Mouse (Mus musculus): ENCODE measurements around the gene Lsm3.

Gene Lsm3

DNA sequence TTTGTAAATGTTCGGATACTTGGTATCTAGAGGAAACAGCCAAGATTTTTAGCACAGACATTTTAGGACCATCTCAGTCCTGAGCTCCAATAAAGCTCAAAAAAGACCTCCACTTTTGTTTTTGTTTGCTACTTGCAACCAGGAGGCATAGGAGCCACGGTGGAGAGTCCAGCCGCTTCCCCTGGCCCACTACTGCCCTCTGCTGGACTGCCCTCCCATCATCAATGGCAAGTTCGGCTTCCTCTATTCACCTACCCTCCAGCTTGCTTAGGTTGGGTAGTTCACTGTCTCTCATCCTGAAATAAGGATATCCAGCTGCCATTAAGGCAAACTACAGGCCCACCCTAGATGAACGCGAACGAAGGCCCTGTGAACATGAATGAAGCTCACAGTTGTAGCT, 6.4 kb upstream of the Lsm3 start:
- DNase-seq (ENCODE audit: extremely low read depth, insufficient read length, low spot score) = peak; percentile 41

DNA sequence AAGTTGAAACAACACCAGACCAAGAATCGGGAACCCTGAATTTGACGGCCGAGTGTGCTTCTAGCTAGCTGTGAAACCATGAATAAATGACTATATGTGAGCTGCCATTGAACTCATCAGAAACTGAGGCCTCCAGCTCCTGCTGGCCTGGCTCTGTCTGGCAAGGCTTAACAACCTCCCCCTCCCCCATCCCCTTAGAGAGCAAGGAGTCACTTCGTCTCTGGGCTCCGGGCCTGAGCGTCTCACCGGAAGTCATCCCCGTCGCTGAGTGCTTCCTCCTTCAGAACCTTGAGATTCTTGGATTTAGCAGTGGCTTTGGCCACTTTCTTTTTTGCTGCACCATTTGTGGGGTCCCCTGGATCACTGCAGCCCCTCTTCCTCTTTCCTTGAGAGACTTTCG, 5.5 kb upstream of the Lsm3 start:
- DNase-seq (ENCODE audit: extremely low read depth, insufficient read length, low spot score) = no peak

GRCm38 (mm10) chr6:91514135-91514534, 1.6 kb upstream of the Lsm3 start:
- DNase-seq (ENCODE audit: extremely low read depth, insufficient read length, low spot score) = no peak

GRCm38 (mm10) chr6:91514737-91515362, 878 bp upstream of the Lsm3 start:
- no peak for DNase-seq (ENCODE audit: extremely low read depth, insufficient read length, low spot score)

DNA sequence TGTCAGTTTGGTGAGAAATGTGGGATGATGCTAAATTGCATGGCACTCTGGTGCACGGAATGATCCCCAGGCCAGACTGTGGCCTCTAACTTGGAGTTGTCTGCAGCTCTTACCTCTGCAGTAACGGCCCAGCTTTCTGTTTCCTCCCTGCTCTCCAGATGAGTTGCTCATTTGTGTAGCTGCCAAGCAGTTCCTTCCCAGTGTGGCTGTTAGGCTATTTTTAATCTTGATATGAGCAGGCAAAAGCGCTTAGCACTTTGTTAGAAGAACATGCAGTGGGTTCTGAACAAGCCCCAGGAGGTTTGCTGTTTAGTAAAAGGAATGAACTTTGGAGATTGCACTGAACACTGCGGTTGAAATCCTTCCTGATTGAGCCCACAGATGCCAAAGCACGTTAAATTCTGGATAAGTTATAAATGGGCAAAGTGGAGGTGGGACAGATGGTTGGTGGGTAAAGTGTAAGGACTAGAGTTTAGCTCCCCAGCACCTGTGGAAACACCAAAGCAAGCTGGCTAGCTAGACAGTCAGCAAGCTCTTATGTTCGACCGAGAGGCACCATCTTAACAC, 2.8 kb downstream of the Lsm3 start:
- no peak for DNase-seq (ENCODE audit: extremely low read depth, insufficient read length, low spot score)

DNA sequence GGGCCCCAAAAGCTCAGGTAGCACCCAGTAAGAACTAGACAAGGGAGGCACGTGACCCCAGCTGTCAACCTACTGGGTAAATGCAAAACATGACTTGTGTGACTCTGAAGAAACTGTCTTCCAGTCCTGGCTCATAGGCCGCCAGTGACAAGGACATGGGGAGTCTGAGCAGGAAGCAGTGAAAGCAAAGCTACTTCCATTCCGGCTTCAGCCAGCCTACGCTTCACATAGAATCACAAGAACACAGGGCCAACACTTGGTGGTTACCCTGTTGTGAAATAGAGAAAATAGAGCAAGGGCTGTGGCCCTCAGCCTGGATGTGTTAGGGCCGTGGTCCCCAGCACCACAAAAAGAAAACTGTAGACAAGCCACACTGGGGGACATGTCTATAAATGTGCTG, 7.1 kb downstream of the Lsm3 start:
- no peak for DNase-seq (ENCODE audit: extremely low read depth, insufficient read length, low spot score)

GRCm38 (mm10) chr6:91525544-91525943, 9.8 kb downstream of the Lsm3 start:
- DNase-seq (ENCODE audit: extremely low read depth, insufficient read length, low spot score) = no peak

- DNase-seq (ENCODE audit: extremely low read depth, insufficient read length, low spot score) = peak; percentile 40
These were observed 11.6 kb downstream of the Lsm3 start for GRCm38 (mm10) chr6:91527227-91527860.

GRCm38 (mm10) chr6:91528265-91528664, 12.5 kb downstream of the Lsm3 start:
- DNase-seq (ENCODE audit: extremely low read depth, insufficient read length, low spot score) = no peak

GRCm38 (mm10) chr6:91530673-91531072, 14.9 kb downstream of the Lsm3 start:
- DNase-seq (ENCODE audit: extremely low read depth, insufficient read length, low spot score) = no peak

- no peak for DNase-seq (ENCODE audit: extremely low read depth, insufficient read length, low spot score)
These were observed 15.5 kb downstream of the Lsm3 start for GRCm38 (mm10) chr6:91531276-91531675.

DNA sequence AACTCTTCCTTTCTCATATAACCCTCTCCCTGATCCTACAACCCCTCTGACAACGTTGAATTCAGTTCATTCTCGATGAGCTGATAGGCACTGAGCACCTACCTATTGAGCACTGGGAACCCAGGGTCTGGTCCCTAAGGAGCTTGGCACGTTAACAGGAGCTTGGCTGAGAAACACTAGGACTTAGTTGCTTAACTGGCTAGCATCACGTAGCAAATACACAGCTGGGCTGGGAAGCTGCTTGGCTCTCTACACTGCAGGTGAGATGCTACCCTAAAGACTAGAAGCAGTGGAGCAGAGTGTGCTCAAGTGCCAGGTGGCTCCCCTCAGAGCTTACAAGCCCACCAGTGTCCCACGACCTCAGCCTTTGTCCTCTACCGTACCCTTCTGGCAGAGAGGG, 16.9 kb downstream of the Lsm3 start:
- DNase-seq (ENCODE audit: extremely low read depth, insufficient read length, low spot score) = no peak

GRCm38 (mm10) chr6:91533359-91533758, 17.6 kb downstream of the Lsm3 start:
- no peak for DNase-seq (ENCODE audit: extremely low read depth, insufficient read length, low spot score)

- DNase-seq (ENCODE audit: extremely low read depth, insufficient read length, low spot score) = peak; percentile 21
These were observed 18.0 kb downstream of the Lsm3 start for GRCm38 (mm10) chr6:91533771-91534170.

DNA sequence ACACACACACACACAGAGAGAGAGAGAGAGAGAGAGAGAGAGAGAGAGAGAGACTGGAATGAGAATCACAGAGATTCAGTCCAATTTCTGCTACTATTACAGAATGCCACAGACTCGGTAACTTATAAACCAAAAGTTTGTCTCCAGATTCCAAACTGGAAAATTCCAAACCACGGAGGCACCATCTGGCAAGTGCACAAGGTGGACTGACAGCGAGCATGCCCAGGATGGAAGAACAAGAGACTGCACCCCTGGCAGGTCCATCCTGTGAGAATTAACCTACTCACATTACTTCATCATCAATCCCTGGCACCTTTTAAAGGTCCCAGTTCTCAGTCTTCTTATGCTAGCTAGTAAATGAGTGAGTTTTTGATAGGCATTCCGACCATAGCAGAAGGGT, 18.5 kb downstream of the Lsm3 start:
- no peak for DNase-seq (ENCODE audit: extremely low read depth, insufficient read length, low spot score)

DNA sequence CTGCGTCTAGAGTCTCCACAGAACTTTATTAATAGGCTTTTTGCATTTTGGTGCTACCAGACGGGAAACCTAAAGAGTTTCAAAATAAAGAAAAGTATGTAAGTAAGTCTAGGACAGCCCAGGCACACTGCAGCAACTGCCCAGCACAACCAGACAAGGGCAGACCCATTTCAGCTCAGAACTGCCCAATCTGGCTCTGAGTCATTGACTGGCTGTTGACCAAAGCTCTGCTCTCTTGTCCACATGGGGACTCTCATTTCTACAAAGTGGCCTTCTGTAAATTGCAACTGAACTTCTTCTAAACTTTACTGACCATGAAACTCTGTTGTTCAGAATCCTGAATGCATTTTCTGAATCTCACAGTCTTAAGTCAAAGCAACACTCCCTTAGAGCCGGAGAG, 19.5 kb downstream of the Lsm3 start:
- peak; percentile 21 for DNase-seq (ENCODE audit: extremely low read depth, insufficient read length, low spot score)

DNA sequence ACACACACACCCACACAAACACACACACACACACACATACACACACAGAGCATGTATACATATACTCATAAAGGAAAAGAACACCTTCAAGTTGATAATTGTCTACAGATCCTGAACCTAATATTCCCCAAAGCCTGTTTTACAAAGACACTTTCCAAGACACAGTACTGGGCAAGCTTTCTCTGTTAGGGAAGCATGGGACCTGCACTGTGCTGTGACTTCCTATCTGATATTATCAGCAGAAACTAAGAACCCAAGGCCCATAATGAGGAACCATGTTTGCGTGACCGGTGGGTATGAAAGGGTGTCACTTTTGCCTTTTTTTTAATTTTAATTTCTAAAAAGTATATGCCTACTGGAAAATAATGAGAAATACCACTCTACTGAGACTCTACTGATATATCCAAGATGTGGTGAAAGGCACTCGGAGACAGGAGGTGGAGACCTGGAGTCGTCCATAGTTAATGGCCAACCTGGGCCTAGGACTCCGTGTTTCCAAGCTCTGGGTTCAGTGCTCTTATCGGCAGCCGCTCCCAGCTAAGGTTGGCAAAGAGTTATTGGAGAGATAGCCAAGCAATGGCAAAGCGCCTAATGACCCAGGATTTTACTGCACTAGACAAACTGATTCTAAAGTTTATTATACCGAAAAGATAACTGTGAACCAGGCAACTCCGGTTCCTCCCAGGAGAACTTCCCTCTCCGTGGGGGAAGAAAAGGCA, 20.5 kb downstream of the Lsm3 start:
- no peak for DNase-seq (ENCODE audit: extremely low read depth, insufficient read length, low spot score)

DNA sequence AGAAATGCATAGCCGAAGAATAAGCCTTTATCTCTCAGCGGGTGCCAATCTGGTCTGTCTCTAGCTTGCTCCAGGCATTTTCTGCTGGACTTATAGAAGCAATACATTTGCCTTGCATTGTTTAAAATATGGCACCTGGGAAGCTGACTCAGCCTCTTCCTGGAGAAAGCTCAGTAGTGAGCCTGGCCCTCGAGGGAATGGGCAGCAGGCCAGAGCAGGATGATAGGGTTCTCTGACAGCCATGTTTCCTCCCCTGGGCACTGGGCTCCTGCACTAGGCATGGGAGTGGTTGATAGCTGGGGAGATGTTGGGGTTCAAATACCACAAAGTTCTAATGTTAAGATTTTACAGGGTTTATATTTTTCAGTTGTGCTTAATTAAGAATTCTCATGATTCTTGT, 25.5 kb downstream of the Lsm3 start:
- DNase-seq (ENCODE audit: extremely low read depth, insufficient read length, low spot score) = no peak

DNA sequence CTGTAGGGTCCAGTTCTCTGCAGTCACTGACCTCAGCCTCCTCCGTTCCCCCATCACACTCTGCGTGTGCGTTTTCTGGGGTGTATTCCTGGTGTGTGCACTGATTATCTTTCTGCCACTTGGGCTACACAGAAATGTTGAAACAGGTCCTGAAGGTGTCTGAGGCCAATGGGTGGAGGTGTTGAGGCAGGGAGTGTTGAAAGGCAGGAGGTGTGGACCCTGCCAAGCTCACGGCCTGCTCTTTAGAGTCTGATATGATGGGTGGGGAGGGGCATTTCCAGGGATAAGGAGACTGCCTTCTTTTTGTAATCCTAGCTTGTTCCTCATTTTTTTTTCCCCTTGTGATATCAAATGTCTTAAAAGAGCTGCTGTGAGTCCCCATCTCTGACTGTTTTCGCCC, 27.3 kb downstream of the Lsm3 start:
- no peak for DNase-seq (ENCODE audit: extremely low read depth, insufficient read length, low spot score)

GRCm38 (mm10) chr6:91546241-91546884, 30.6 kb downstream of the Lsm3 start:
- DNase-seq (ENCODE audit: extremely low read depth, insufficient read length, low spot score) = no peak

DNA sequence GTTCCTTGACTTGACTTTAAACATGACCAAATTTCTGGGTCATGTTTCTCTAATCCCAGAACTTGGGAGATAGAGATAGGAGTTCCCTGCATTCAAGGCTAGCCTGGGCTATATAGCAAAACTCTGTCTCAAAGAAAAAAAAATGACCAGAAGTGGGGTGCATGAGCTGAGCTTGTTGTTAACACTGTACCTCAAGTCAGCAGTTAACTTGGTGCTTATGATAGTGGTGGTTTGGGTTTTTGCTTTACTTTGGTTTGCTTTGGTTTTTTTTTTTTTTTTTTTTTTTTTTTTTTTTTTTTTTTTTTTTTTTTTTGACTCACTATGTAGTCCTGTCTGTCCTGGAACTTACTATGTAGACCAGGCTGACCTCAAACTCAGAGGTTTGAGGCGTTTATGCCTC, 31.6 kb downstream of the Lsm3 start:
- DNase-seq (ENCODE audit: extremely low read depth, insufficient read length, low spot score) = no peak
